Mouse (Mus musculus): ENCODE data around the gene Gpx8.
"Not testable (repeated sequence)": the region's sequence is repeated elsewhere in the genome, so short reads cannot be mapped to it uniquely, and the experiment has no call there.

Gene Gpx8

GRCm38 (mm10) chr13:113023274-113024143 is 22.7 kb downstream of the Gpx8 start:
- DNase-seq (ENCODE audit: low spot score): no peak

DNA sequence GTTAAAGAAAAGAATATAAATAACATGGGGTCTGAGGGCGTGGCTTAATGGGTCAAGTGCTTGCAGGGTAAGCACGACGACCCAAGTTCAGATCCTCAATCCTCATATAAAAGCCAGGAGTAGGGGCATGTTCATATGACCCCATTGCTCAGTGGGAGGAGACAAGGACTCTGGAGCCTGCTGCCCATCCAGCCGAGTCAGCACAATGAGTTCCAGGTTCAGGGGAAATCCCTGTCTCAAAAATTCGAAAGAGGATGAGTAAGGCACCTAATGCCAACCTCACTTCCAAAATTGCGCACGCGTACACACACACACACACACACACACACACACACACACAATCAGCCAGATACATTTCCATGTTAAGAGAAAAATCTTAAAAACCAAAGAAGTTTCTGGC is 23.7 kb downstream of the Gpx8 start:
- DNase-seq (ENCODE audit: low spot score): no peak

- DNase-seq (ENCODE audit: low spot score): no peak
These were observed 24.7 kb downstream of the Gpx8 start for GRCm38 (mm10) chr13:113021521-113021920.

- DNase-seq (ENCODE audit: low spot score): not testable (repeated sequence)
These were observed 32.8 kb downstream of the Gpx8 start for GRCm38 (mm10) chr13:113013174-113013953.

- no peak for DNase-seq (ENCODE audit: low spot score)
These were observed 33.5 kb downstream of the Gpx8 start for GRCm38 (mm10) chr13:113012683-113013082.

DNA sequence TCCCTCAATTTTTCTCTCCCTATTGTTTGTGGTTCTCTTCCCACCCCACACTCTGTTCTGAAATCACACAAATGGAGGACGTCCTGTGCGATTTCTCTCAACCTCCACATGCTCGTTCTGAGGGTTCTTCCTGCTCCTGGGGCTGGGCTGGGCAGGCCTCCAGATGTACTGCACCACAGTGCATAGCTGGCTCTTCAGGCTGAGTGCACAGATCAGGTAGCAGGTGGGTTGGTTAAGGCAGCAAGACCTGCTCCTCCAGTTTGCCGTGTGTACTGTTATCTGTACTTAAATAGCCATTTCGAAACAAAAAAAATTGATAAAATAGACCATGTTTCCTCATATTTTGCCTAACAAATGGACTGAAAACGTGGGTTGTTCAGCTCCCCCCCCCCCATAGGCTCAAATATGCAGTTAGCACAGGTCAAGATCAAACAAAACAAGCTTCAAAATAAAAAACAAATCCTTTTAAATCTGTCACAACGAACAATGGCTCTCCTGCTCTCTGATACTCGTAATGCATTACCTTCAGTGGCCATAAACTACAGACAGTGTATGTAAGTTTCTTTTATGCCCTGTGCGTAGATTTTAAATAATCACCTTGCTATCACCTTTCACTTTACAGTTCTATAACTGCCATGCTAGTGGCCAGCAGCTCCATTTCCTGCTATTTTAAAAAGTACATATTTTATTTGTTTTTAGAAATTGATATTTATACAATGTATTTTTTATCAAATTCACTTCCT is 45.5 kb downstream of the Gpx8 start:
- DNase-seq (ENCODE audit: low spot score): no peak

- no peak for DNase-seq (ENCODE audit: low spot score)
These were observed 46.1 kb downstream of the Gpx8 start for GRCm38 (mm10) chr13:113000090-113000489.

DNA sequence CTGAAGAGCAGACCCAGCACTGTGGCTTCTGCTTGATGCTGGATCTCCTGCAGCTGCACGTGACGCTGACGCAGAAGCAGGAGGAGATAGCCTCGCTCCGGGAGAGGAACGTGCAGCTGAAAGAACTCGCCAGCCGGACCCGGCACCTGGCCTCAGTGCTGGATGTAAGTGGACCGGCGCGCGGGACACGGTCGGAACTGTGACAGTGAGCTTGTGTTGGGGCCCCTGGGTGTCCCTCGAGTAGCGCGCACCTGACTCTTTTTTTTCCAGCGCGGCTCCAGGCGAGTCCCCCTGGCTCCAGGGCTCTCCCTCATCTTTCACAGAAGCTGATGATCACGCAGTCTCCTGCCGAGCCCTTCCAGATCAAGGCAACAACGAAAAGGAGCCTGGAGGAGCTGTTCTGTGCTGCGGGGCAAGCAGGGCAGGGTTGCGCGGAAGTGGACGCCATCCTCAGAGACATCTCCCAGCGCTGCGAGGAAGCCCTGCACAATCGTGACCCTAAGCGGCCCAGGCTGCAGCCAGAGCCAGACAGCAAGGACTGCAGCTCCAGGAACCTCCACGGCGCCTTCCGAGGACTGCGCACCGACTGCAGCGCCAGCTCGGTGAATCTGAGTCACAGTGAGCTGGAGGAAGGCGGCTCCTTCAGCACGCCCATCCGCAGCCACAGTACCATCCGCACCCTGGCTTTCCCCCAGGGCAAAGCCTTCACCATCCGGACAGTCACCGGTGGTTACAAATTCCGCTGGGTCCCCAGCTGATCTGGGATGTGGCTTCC is 47.6 kb downstream of the Gpx8 start:
- peak; percentile 59 for DNase-seq (ENCODE audit: low spot score)

DNA sequence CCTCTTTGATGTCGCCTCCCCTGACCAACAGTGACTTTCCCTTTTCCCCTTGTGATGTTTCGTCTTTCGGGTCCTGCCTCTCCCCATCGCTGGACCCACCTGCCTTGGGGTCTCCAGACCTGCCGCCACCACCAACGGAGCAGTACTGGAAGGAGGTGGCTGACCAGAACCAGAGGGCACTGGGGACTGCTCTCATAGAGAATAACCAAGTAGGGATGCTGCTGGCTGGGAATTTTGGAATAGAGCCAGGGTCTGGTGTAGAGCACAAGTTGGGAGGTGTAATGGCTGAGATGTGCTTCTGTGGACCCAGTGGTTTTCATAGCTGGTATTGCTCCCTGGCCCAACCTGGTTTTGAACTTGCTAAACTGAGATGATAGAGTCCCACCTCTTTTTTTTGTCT is 48.8 kb downstream of the Gpx8 start:
- DNase-seq (ENCODE audit: low spot score): no peak

DNA sequence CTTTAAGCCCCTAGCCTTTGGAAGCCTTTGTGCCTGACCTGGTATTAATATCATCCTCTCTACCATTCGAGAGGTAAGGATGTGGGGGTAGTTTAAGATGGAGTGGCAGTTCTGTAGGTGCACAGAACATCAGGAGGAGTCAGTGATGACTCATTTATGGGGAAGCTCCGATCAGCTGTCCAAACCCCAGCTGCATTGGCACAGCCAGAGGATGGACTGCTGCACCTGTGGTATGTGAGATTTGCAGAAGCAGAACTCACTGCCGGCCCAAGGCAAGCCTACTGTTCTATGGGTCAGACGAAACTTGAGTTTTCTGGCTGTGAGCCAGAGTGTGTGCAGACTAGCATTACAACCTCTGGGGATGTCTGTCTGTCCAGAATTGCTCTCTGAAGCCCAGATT is 49.8 kb downstream of the Gpx8 start:
- DNase-seq (ENCODE audit: low spot score): no peak

DNA sequence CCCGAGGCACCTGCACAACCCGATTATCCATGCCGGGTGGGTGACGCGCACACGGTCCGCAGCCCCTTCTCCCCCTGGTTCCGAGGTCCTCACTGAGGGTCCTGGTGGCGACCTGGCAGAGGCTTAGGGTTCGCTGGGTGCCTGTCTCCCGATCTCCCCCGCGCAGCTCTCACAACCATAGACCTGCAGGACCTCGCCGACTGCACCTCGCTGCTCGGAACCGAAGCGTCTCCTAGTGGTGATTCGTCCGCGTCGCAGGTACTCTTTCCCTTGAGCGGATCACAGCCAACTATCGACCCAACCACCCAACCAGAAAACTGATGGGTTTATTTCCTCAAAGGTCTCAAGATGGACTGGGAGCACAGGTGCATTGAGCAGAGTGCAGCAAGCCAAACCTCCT is 52.0 kb downstream of the Gpx8 start:
- peak; percentile 77 for DNase-seq (ENCODE audit: low spot score)

GRCm38 (mm10) chr13:112993531-112994152 is 52.6 kb downstream of the Gpx8 start, which contains the start of gene Mcidas:
Mcidas (plus strand) TSS chr13:112993845.
- peak; percentile 45 for DNase-seq (ENCODE audit: low spot score)
